Mouse (Mus musculus): ENCODE measurements around the gene Dach1. TPM values are rescaled to one million over a fixed set of nuclear protein-coding genes. Genes with fewer than 3 reads are reported as not detected.

Dach1 gene
- polyA plus RNA-seq, 1 experiment, result 1.1 TPM

GRCm38 (mm10) chr14:98116627-98117026 is 52.9 kb downstream of the Dach1 start:
- 13% methylated on average over 1 of the region's 1 CpGs for WGBS

GRCm38 (mm10) chr14:98113106-98113505 is 56.5 kb downstream of the Dach1 start:
- 64% methylated on average over 1 of the region's 1 CpGs for WGBS
- DNase-seq (ENCODE audit: low read depth, low spot score), result no peak

More at GRCm38 (mm10) chr14:98116627-98117026, 52.9 kb downstream of the Dach1 start:
- DNase-seq (ENCODE audit: low read depth, low spot score), result no peak

GRCm38 (mm10) chr14:98109929-98110328 is 59.6 kb downstream of the Dach1 start:
- no peak for DNase-seq (ENCODE audit: low read depth, low spot score)
- WGBS, result 96% methylated on average over 2 of the region's 2 CpGs

- WGBS, result 91% methylated on average over 3 of the region's 3 CpGs
- no peak for DNase-seq (ENCODE audit: low read depth, low spot score)
Observed at GRCm38 (mm10) chr14:98108764-98109163, 60.8 kb downstream of the Dach1 start.

GRCm38 (mm10) chr14:98106208-98106607 is 63.4 kb downstream of the Dach1 start:
- DNase-seq (ENCODE audit: low read depth, low spot score), result no peak

GRCm38 (mm10) chr14:98104314-98104955 is 65.1 kb downstream of the Dach1 start:
- 75% methylated on average over 10 of the region's 10 CpGs for WGBS
- DNase-seq (ENCODE audit: low read depth, low spot score), result no peak

GRCm38 (mm10) chr14:98095229-98095628 is 74.3 kb downstream of the Dach1 start:
- WGBS, result 85% methylated on average over 4 of the region's 4 CpGs
- no peak for DNase-seq (ENCODE audit: low read depth, low spot score)

GRCm38 (mm10) chr14:98089246-98089645 is 80.3 kb downstream of the Dach1 start:
- WGBS, result 94% methylated on average over 2 of the region's 2 CpGs
- no peak for DNase-seq (ENCODE audit: low read depth, low spot score)

GRCm38 (mm10) chr14:98087355-98087754 is 82.2 kb downstream of the Dach1 start:
- DNase-seq (ENCODE audit: low read depth, low spot score), result no peak
- WGBS, result 45% methylated on average over 2 of the region's 2 CpGs

GRCm38 (mm10) chr14:98086794-98087193 is 82.8 kb downstream of the Dach1 start:
- DNase-seq (ENCODE audit: low read depth, low spot score), result no peak
- WGBS, result 87% methylated on average over 4 of the region's 4 CpGs

GRCm38 (mm10) chr14:98085141-98085540 is 84.4 kb downstream of the Dach1 start:
- WGBS, result 22% methylated on average over 5 of the region's 5 CpGs
- no peak for DNase-seq (ENCODE audit: low read depth, low spot score)

GRCm38 (mm10) chr14:98084720-98085119 is 84.8 kb downstream of the Dach1 start:
- peak; percentile 27 for DNase-seq (ENCODE audit: low read depth, low spot score)

GRCm38 (mm10) chr14:98083419-98083818 is 86.1 kb downstream of the Dach1 start:
- no peak for DNase-seq (ENCODE audit: low read depth, low spot score)
- WGBS, result 58% methylated on average over 1 of the region's 1 CpGs

More at GRCm38 (mm10) chr14:98084720-98085119, 84.8 kb downstream of the Dach1 start:
- 21% methylated on average over 1 of the region's 1 CpGs for WGBS

- no peak for DNase-seq (ENCODE audit: low read depth, low spot score)
- 93% methylated on average over 6 of the region's 6 CpGs for WGBS
Observed at GRCm38 (mm10) chr14:98080014-98080413, 89.6 kb downstream of the Dach1 start.

- no peak for DNase-seq (ENCODE audit: low read depth, low spot score)
Observed at GRCm38 (mm10) chr14:98077996-98078395, 91.6 kb downstream of the Dach1 start.

- DNase-seq (ENCODE audit: low read depth, low spot score), result no peak
- 63% methylated on average over 12 of the region's 12 CpGs for WGBS
Observed at GRCm38 (mm10) chr14:98073421-98074080, 96.0 kb downstream of the Dach1 start.

- no peak for DNase-seq (ENCODE audit: low read depth, low spot score)
- 46% methylated on average over 11 of the region's 11 CpGs for WGBS
Observed at GRCm38 (mm10) chr14:98072647-98073420, 96.7 kb downstream of the Dach1 start.

GRCm38 (mm10) chr14:98071877-98072276 is 97.7 kb downstream of the Dach1 start:
- DNase-seq (ENCODE audit: low read depth, low spot score), result no peak
- whole genome bisulfite sequencing, result 53% methylated on average over 4 of the region's 4 CpGs

- DNase-seq (ENCODE audit: low read depth, low spot score), result no peak
- 69% methylated on average over 4 of the region's 4 CpGs for WGBS
Observed at GRCm38 (mm10) chr14:98067273-98067905, 102.2 kb downstream of the Dach1 start.

- 83% methylated on average over 2 of the region's 2 CpGs for WGBS
Observed at GRCm38 (mm10) chr14:98064190-98064589, 105.4 kb downstream of the Dach1 start.

More at GRCm38 (mm10) chr14:98064190-98064589, 105.4 kb downstream of the Dach1 start:
- DNase-seq (ENCODE audit: low read depth, low spot score), result no peak
